Mouse (Mus musculus): Measurements from ENCODE around the gene Adam12.

DNA sequence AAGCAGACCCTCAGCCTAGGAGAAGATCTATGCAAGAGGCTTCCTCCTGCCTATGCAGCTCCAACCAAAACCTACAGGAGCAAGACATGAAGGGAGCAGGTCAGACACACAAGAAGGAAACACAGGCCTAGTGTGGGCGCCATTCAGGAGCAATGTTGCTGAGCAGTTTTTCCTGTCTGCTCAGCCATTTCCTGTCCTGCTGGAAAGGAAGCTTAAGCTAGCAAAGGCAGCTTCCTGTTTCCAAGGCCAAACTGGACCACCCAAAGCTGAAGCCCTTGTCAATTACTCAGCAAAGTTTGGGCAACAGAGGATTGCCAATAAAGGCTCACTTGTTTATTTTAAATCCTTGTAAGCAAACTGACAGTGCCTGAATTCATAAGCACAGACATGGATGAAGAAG, 10.8 kb upstream of the Adam12 start:
- TF ChIP-seq CTCF (IDR thresholded peaks at IDR 0.05; ENCODE audit: control insufficient read depth, insufficient read depth, low read length) (no peak), POLR2A (IDR thresholded peaks at IDR 0.05; ENCODE audit: borderline replicate concordance, control insufficient read depth, low read depth, low read length) (no peak)

Data from bone marrow, adult 2 months (tissue).